Mouse (Mus musculus) embryonic fibroblast, embryonic 13.5 days (primary cell): ENCODE measurements around the gene Gja1.

Source experiments
- CTCF ChIP-seq: IDR thresholded peaks from 2 replicates; pipeline ENCODE4 v1.5.1; 2011; ENCODE audit warnings: mild to moderate bottlenecking, control low read depth, low read length, moderate library complexity, borderline replicate concordance; ENCODE audit not compliant: insufficient read depth
- POLR2A ChIP-seq: IDR thresholded peaks from 2 replicates; pipeline ENCODE4 v1.6.1; 2011; ENCODE audit warnings: low read depth, mild to moderate bottlenecking, control low read depth, low read length, moderate library complexity

DNA sequence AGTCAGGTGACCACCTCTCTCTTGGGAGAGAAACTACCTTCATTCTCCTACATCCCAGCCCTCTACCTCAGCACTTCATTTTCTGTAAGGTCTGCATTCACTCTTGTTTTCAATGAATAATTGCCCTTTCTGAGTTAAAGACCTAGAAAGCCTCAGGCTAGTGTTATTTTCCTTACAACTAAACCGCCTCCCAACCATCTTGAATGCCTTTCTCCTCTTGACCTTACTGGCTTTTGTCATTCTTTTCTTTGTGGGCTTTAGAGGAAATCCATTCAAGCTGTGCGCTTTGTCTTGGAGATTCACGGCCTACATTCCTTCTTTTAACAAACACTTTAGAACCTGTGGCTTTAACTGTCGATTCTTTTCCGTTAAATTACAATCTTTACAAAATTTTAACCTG is 3.0 kb upstream of the Gja1 start:
- no peak for TF ChIP-seq CTCF
- no peak for TF ChIP-seq POLR2A
